Mouse (Mus musculus): ENCODE measurements at regions not wholly inside any gene's neighbourhood (a gene's known extent, or its start where the extent isn't known, plus 50 kb on each side); places are given as distances from the start of the nearest gene placed in this dataset.

DNA sequence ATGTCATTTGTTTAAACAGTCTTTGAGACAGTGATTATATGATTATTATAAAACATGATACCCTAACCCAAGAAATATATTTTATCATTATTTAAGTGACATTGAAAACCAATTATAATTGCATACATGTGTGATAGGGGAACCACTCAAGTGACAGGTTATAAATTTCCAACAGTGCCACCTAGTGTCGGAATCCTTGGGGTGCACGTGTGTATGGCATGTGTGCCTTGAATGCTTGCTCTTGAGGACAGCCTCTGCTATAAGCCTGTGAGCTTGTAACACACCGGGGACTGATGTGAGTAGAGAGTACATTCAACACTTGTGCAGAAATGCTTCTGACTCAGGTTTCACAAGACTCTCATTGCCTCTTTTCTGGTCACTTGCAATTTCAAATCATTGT lies 93.9 kb upstream of the Fam83b start:
- TF ChIP-seq CTCF (IDR thresholded peaks at IDR 0.05; ENCODE audit: low read depth), result peak; percentile 73
- TF ChIP-seq EP300 (IDR thresholded peaks at IDR 0.05; ENCODE audit: low read depth), result no peak
